Mouse (Mus musculus): Measurements from ENCODE around the gene Morn4. TPM values are rescaled to one million over a fixed set of nuclear protein-coding genes. Genes with fewer than 3 reads are reported as not detected.
"Not testable (repeated sequence)": the region's sequence is repeated elsewhere in the genome, so short reads cannot be mapped to it uniquely, and the experiment has no call there.

The Morn4 gene
- total RNA-seq, 1 experiment from 2014 or later = not detected

DNA sequence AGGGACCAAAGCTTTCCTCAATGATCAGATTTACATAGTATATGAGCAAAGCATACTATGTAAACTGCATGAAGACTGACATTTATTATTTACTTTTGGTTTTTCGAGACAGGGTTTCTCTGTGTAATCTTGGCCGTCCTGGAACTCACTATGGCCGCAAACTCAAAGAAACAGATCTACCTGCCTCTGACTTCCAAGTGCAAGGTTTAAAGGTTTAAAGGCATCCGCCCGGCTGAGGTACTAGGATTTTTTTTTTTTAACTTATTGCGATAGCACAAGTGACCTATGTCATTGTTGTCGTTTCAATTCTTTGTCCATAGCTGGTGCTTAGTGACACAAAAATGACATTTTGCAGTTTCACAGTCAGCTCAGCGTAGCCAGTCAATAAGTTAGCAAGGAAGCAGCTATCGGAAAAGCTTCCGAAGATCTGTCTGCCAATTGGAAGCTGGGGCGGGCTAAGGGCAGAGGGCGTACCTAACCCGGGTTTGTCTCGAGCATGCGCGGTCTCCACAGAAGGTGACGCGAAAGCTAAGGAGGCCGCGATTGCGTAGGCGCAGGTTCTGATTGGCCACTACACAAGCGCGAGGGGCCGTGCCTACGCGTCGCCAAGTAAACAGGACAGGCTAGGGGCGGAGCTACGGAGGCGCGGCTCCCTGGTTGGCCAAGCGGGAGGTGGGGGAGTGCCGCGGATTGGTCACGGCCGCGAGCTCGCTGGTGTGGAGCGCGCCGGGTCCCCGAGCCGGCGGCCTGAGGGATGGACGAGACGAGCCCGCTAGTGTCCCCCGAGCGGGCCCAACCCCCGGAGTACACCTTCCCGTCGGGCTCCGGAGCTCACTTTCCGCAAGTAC, 3.8 kb upstream of the Morn4 start, which contains the start of gene Pi4k2a:
Gene Pi4k2a, plus strand, starts transcription at position 723 of the 848 bp plus-strand sequence.
- peak; percentile 97 for ATAC-seq (replicated peaks; ENCODE audit: insufficient number of reproducible peaks, low FRiP score, low TSS enrichment, poor library complexity, severe bottlenecking)

DNA sequence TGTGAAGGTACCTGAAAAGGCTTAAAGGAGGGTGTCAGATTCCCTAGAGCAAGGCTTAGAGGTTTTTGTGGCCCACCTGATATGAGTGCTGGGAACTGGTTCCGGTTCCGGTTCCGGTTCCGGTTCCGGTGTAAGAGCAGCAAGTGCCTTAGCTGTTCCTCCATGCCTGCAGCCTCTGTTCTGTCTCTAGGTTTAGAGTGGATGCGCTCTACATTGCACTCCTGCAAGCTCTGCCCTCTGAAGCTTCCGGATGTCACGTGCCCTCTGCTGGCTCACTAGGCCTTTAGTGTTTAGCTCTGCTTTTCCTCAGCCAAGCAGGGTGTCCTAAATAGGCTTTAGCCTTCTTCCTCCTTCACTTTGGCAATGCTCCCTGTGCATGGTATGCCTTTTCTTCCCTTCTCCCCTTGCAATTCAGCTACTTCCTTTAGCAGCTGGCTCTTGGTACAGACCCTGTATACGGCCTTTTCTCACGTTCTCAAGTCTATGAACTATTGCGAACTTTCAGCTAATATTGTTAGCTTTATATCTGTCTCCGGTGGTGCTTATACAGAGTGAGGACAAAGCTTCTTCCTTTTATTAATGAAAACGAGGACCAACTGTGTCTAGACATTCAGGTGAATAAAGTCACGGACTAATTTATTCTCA, 3.1 kb upstream of the Morn4 start:
- peak; percentile 59 for ATAC-seq (replicated peaks; ENCODE audit: insufficient number of reproducible peaks, low FRiP score, low TSS enrichment, poor library complexity, severe bottlenecking)

DNA sequence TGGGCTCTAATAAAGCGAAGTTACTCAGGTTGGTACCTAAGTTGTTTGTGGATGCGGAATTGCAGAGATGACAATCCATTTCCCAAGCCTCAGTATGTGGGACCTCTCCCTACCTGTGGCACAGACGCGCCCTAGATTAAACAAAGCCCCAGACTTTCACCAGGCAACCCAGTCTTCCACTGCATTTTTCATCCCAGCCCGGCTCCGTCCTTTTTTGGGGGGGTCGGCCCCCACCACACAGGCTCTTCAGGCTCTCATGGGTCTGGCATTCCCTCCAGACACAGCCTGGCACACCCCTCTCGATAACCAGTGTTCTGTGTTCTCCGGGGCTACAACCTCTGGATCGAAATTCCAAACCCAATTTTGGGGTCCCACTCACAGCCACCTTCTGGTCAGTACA, 467 bp downstream of the Morn4 start:
- ATAC-seq (replicated peaks; ENCODE audit: insufficient number of reproducible peaks, low FRiP score, low TSS enrichment, poor library complexity, severe bottlenecking) = no peak

DNA sequence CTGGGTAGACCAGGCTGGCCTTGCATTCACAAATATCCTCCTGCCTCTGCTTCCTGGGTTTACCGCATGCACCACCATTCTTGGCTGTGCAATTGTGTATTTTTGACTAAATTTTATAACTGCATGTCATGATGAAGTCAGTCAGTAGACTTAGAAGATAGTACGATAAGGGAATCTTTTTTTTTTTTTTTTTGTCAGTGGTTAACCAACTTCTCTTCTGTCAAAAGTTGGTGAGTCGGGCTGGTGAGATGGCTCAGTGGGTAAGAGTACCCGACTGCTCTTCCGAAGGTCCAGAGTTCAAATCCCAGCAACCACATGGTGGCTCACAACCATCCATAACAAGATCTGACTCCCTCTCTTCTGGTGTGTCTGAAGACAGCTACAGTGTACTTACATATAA, 4.5 kb downstream of the Morn4 start:
- ATAC-seq (replicated peaks; ENCODE audit: insufficient number of reproducible peaks, low FRiP score, low TSS enrichment, poor library complexity, severe bottlenecking) = not testable (repeated sequence)

DNA sequence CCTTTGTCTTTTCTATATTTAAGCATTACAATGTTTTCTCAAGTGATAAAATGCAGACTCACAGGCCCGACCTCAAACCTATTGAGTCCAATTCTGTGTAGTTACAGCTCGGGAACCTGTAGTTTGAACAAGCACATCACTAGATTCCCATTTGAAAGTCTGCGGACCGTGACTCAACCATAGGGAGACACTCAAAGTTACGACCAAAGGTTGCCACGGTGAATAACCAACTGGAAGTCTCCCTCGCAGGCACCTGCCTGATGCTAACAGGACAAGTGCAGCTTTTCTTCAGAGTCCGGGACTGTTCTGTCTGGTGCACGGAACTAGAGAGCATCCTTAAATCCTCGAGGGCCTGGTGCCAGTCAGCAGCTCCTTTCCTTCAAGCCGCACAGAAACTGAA, 5.7 kb downstream of the Morn4 start:
- no peak for ATAC-seq (replicated peaks; ENCODE audit: insufficient number of reproducible peaks, low FRiP score, low TSS enrichment, poor library complexity, severe bottlenecking)

DNA sequence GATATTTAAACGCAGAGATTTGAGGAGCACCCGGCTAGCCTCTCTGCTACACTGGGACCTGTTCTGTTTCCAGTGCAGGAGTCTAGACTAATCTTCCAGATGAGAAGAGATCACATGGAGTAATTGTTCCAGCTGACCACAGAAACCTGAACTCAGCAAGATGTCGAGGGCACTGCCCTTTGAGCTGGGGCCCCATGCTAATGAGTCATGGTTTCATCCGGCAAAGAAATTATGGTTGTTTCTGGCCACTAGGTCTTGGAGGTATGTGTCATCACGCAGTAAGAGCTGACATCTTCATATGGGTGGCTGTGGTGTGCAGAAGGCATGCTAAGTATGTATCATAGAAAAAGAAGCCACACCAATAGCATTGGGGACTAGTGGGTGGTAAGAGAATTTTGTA, 6.2 kb downstream of the Morn4 start:
- ATAC-seq (replicated peaks; ENCODE audit: insufficient number of reproducible peaks, low FRiP score, low TSS enrichment, poor library complexity, severe bottlenecking) = no peak

DNA sequence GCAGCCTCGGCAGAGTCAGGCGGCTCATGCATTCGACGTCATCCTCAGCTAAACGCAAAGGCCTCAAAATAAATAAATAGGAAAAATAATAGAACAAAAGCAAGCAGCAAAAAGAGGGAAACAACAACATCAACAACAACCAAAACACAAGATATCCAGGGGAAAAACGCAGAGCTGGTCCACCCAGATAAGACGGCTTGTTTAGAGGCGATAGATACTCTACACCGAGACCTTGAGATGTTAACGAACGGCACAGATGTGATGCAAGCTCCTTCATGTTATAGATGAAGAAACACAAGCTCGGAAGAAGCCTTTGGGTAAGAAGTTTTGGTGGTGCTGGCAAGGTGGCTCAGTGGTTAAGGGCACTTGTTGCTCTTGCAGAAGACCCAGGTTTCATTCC, 7.2 kb downstream of the Morn4 start:
- no peak for ATAC-seq (replicated peaks; ENCODE audit: insufficient number of reproducible peaks, low FRiP score, low TSS enrichment, poor library complexity, severe bottlenecking)

DNA sequence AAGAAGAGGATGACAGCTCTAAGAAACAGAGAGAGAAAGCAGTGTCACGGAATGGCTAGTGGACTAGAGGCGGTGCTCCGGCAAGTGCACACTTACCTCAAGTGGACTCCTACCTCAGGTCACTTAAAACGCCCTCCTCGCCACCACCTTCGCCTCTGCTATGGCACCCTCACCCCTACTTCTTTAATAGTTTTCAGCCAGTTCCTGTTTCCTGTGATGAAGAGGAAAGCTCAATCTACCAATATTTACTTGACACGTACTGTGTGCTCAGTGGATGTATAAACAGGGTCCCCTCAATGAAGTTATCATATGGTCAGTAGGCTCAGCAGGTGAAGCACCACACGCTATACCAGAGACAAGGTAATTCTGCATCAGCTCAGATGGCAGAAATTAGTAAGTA, 7.6 kb downstream of the Morn4 start:
- no peak for ATAC-seq (replicated peaks; ENCODE audit: insufficient number of reproducible peaks, low FRiP score, low TSS enrichment, poor library complexity, severe bottlenecking)

DNA sequence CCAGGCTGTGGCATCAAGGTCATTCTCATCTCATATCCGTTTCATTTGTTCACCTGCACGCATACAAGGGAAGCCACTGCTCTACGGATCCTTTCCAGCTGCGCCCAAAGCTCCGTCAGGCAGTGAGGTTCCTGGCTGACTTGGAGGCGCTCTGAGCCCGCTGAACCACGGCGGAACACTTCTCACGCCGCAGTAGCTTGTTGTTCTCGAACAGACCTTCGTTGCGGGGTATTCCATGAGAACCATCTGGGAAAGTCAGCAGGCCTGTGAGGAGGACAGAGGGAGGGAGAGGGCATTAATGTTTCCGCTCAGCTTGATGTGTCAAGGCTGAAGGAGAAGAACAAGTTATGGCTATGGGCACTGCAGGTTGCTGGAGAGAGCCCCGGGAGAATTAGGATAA, 10.2 kb downstream of the Morn4 start:
- ATAC-seq (replicated peaks; ENCODE audit: insufficient number of reproducible peaks, low FRiP score, low TSS enrichment, poor library complexity, severe bottlenecking) = no peak

DNA sequence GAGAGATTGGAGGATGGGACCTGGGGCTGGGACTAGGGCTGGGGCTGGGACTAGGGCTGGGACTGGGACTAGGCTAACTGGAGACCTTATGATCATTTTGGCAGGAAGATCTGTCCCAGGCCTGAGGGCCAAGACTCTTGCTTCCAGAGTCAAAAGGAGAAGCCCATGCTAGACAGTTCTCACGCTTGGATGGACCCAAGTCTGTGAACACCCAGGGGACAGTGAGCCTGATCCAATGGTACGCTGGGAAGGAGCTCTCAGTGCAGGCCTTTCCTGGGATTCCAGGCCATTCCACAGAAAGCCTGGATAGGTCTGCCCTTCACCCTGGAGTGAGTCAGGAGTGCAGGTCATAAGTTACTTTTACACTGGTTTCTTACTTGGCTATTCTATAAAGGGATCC, 11.1 kb downstream of the Morn4 start:
- ATAC-seq (replicated peaks; ENCODE audit: insufficient number of reproducible peaks, low FRiP score, low TSS enrichment, poor library complexity, severe bottlenecking) = no peak

DNA sequence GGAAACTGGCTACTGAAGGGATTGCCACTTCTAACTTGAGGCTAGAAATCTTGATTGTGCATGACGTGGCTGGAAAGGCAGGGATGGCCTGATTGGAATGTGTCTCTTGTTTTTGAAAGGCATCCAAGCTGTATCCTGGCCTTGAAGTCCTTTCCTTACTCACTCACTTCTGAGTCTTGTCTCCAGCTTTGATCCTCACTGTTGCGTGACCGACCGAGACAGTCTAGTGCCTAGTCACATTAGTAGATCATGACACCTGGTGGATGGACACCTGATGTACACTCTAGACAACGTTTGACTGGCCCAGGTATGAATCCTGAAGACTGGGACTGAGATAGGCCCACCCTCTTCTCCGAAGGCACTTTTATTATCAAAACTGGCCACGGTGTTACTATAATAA, 13.4 kb downstream of the Morn4 start:
- no peak for ATAC-seq (replicated peaks; ENCODE audit: insufficient number of reproducible peaks, low FRiP score, low TSS enrichment, poor library complexity, severe bottlenecking)

DNA sequence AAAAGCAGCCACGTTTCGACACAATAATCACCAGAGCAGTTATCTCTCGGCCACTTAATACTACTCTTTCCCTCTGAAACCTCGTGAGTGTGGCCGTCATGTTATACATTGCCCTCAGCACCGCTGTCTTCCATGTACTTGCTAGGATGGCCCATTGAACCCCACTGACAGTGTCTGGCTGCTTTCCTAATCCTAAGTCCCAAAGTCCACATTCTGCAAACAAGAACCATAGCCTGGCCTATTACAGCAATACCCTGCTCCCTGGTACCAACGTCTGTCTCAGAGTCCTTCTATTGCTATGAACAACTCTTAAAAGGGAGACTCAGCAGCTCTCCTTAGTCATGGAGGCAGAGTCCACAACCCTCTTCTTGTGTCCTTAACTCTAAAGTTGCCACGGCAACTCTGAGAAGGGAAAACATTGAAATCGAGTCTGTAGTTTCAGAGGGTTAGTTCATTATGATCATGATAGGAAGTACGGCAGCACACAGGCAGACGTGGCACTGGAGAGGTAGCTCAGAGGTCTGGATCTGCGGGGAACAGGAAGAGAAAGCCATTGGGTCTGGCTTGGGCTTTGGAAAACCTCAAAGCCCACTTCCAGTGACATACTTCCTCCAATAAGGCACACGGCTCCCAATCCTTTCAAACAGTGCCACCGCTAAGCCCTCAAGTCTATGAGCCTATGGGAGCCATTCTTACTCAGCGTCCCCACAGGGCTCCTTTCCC, 14.1 kb downstream of the Morn4 start:
- no peak for ATAC-seq (replicated peaks; ENCODE audit: insufficient number of reproducible peaks, low FRiP score, low TSS enrichment, poor library complexity, severe bottlenecking)

DNA sequence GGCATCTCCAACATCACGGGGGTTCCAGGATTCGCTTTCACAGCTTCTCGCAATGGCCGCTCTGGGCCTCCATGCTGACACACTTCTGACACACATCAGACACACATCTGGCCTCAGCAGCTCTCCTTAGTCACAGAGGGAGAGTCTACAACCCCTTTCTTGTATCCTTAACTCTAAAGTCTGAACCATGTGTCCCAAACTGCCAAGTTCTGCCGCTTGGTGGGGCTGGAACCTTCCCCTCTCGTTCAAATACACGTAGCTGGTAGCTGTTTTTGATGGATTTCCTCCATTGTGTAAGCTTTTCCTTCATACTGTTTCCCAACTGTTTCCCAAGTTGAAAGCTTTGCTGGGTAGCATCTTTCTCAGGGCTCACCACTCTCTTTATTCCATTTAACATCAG, 14.9 kb downstream of the Morn4 start:
- no peak for ATAC-seq (replicated peaks; ENCODE audit: insufficient number of reproducible peaks, low FRiP score, low TSS enrichment, poor library complexity, severe bottlenecking)

DNA sequence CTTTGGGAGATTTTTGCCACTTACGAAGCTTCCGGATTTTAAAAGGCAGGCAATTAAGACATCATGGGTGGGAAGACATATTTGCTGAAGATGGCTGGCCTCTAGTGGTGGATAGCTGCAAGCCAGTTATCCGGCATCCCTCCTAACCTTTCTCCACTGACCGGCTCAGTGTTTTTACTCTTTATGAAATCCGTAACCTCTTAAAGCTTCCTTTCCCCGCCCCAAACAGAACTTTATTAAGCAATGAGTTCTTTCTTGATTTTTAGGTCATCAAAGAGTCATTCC, 17.0 kb downstream of the Morn4 start:
- ATAC-seq (replicated peaks; ENCODE audit: insufficient number of reproducible peaks, low FRiP score, low TSS enrichment, poor library complexity, severe bottlenecking) = no peak

DNA sequence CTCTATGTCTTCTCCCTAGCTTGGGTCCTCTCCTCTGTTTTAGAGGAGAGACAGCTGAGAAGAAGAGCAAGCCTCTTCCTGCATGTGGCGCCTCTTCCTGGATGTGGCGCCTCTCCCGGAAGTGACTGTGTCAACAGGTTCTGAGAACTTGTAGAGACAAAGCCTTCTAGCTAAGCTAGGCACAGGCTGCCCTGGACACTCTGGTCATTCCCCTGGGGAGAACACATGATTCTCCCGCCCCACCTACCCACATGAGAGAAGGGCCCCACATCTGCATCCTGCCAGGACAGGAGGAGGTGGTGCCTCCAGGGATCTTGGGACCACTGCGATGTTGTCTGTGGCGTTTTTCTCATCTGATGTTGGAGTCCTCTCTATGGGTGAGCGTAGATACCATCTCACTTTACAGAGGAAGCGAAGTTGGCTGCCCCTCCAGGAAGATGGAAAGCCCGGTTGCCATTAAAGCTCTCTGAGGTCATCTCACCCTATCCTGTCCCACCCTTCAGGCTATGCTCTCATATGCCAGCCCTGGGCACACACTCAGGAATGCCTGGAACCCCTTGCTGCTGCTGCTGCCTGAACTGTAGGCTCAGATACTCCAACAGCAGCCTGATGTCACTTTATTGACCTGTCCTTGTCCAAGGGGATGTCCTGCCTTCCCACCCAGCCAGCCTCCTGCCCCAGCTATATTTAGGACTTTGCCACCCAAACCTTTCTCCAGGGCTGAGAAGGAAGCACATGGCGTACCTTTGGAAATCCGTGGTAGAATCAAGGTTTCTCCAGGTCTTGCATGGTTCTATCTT, 17.5 kb downstream of the Morn4 start:
- no peak for ATAC-seq (replicated peaks; ENCODE audit: insufficient number of reproducible peaks, low FRiP score, low TSS enrichment, poor library complexity, severe bottlenecking)

DNA sequence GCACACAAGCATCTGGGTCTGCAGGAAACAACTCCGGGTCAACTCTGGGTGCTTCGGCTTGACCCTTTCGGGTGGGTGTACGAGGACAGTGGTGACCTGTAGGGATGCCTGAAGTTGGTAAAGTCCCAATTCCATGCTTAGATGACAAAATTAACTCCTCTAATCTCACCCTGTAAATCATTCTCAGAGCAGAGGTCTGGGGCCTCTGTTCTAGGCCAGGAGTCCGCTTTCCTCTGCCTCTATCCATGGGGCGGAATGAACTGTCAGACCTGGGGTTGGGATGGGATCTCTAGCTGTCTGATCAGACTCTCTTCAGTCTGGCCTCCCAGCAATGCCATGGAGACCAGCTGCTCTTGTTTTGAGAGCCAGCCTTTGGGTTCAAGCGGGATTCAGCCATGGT, 24.7 kb downstream of the Morn4 start:
- ATAC-seq (replicated peaks; ENCODE audit: insufficient number of reproducible peaks, low FRiP score, low TSS enrichment, poor library complexity, severe bottlenecking) = no peak

DNA sequence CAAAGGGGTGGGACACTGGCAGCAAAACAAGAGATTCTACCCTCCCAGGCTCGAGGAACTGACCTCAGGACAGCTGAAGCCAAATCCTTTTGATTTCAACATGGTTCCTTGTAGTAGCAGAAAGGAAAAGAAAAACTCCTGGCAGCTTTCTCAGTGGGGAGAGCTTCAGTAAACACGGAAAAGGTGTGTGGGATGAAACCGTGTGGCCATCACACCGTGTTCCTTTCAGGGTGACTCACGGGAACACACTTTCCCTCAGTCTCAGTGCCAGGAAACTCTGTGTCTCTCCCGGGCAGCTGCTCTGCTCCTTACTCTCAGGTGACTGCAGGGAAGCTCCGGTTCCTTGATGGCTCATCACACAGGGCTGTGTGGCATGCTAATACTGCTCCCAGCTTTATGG, 27.7 kb downstream of the Morn4 start:
- no peak for ATAC-seq (replicated peaks; ENCODE audit: insufficient number of reproducible peaks, low FRiP score, low TSS enrichment, poor library complexity, severe bottlenecking)

DNA sequence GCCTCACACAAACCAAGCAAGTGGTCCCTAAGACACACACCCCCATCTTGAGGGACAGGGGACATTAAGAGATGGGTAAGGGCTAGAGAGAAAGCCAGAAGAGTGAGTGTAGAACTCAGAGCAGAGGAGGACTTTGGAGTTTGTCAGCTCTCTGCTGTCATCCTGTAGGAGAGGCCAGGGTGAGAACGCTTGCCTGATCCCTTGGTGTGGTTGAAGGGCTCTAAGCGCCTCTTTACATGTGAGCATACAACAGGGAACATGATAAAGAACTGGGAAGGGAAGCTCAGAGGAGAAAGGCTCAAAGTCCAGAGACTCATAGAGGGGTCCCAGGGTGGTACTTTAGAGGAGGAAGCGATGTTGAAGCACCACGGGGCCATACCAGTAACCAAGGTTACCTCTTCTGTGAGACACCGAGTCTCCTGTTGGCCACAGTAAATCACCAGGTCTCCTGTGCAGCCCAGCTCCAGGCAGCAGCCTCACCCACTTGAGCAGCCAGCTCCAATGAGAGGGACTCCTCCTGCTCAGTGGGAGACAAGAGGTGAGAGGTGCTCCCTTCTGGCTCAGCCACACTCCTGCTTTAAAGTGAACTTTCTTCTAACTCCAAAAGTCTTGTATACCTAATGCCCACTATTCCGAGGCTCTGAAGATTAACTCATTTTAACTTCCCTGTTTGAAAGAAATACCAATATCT, 29.3 kb downstream of the Morn4 start:
- no peak for ATAC-seq (replicated peaks; ENCODE audit: insufficient number of reproducible peaks, low FRiP score, low TSS enrichment, poor library complexity, severe bottlenecking)

DNA sequence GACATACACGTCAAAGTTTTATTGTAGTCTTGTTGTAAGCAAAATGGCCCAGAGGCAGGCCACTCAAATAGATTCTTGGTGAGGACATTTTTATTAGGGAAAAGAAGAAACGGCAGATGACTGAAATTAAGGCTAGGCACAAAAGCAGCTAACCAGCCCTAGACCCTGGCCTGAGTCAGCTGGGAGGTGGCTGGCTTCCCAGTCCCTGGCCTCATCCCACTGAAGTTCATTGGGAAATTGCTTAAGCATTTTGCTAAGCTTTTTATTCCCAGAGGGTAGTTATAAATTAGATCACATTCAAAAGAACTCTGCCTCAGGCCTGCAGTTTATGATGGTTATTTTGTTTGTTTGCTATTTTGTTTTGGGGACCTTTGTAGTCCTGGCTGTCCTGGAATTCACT, 30.3 kb downstream of the Morn4 start:
- no peak for ATAC-seq (replicated peaks; ENCODE audit: insufficient number of reproducible peaks, low FRiP score, low TSS enrichment, poor library complexity, severe bottlenecking)
